Mouse (Mus musculus): ENCODE results near the gene Ubash3b. TPM values are rescaled to one million over a fixed set of nuclear protein-coding genes. Genes with fewer than 3 reads are reported as not detected.

Ubash3b gene
- total RNA-seq, 2 experiments from 2014 or later: 3.4 to 11.4 TPM

GRCm38 (mm10) chr9:41143115-41143514, 18.4 kb downstream of the Ubash3b start:
- ATAC-seq (replicated peaks; ENCODE audit: low FRiP score, poor library complexity, severe bottlenecking): no peak

DNA sequence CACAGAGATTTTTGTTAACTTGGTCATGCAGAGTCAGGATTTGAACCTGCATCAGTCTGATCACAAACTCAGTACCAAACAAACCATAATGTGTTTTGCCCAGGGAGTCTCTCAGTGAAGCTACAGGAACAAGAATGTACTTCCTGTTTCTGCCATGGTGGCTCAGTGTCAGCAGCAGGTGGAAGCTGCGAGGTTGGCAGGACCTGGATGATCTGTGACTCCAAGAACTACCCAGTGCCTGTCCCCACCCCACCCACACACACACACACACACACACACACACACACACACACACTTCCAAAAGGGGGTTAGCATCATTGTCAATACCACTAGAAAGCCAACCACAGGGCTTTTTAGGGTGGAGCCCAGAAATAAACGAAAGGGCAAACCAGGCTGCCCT, 20.5 kb downstream of the Ubash3b start:
- no peak for ATAC-seq (replicated peaks; ENCODE audit: low FRiP score, poor library complexity, severe bottlenecking)

GRCm38 (mm10) chr9:41138987-41139808, 22.3 kb downstream of the Ubash3b start:
- ATAC-seq (replicated peaks; ENCODE audit: low FRiP score, poor library complexity, severe bottlenecking): no peak

DNA sequence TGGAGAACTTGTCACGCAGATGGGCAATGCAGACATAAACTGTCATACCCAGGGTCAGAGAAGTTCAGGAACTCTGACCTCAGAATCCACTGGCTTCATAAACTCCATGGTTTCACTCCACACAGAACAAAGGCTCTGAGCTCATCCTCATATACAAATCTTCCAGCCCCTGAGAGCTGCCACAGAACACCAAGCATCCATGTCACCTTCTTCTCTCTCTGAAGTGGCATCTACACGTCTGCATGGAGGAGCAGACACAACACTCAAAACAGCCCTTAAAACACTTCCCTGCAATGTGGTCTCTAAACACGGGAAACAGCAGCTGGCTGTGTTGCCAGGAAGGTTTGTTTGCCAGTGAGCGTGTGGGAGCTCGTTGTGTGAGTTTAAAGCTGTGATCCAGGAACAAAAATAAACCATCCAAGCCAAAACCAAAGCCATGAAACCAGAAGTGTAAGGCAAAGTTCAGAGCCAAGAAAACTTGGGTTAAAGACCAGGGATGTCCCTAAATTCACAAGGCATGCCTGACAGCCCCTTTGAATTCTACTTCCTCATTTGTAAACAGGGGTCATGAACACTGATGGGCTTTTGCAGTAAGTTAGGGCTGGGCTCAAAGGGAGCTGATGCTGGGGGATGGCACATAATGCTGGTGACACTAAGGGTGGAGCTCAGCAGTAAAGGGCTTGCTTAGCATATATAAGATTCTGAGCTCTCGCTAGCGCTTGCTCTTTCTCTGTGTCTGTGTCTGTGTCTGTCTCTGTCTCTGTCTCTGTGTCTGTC, 24.6 kb downstream of the Ubash3b start:
- no peak for ATAC-seq (replicated peaks; ENCODE audit: low FRiP score, poor library complexity, severe bottlenecking)

DNA sequence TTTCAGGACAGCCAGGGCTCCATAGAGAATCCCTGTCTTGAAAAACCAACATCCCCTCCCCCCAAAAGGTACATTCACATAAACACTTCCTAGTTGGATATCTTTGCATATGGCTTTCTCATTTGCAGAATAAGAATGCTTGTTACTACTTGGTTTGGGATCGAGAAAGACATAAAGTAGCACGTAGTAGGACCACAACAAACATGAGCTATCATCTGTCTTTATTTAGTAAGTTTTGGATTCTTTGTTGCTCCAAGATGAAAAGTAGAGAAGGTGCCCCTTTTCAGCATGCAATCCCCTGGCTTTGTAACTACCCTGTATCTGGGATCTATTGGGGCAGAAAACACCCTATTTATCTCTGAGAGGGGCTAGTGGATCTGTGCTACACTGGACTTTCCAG, 25.2 kb downstream of the Ubash3b start:
- ATAC-seq (replicated peaks; ENCODE audit: low FRiP score, poor library complexity, severe bottlenecking): no peak

GRCm38 (mm10) chr9:41134907-41135306, 26.6 kb downstream of the Ubash3b start:
- no peak for ATAC-seq (replicated peaks; ENCODE audit: low FRiP score, poor library complexity, severe bottlenecking)

GRCm38 (mm10) chr9:41130563-41130962, 30.9 kb downstream of the Ubash3b start:
- ATAC-seq (replicated peaks; ENCODE audit: low FRiP score, poor library complexity, severe bottlenecking): no peak

DNA sequence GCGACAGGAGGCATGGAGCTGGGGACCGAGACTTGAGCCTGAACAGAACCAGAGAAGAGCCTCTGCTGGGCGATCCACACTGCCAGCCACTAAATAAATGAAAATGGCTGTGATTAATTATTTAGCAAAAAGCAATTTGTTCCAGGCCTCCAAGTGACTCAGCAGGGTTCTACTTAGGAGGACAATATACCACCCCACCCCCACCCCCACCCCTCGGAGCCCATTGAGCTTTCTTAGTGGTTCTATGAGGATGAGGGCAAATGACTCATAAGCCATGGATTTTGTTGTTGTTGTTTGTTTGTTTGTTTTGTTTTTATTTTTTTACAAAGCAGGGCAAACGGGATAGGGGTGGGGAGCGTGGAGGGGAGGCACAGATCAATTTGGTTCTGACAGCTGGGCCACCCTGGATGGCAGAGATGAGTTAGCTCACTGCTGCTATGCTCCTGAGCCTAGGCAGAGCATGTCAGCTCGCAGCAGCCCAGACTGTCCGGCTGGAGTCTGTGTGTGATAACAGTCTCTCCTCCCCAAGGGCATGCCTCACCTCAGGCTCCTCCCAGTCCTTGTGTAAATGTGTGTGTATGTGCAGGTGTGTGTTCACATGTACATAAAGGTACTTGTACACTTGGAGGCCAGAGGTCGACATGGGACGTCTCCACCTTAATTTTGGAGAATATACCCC, 31.6 kb downstream of the Ubash3b start:
- ATAC-seq (replicated peaks; ENCODE audit: low FRiP score, poor library complexity, severe bottlenecking): no peak

GRCm38 (mm10) chr9:41129273-41129672, 32.2 kb downstream of the Ubash3b start:
- ATAC-seq (replicated peaks; ENCODE audit: low FRiP score, poor library complexity, severe bottlenecking): no peak

DNA sequence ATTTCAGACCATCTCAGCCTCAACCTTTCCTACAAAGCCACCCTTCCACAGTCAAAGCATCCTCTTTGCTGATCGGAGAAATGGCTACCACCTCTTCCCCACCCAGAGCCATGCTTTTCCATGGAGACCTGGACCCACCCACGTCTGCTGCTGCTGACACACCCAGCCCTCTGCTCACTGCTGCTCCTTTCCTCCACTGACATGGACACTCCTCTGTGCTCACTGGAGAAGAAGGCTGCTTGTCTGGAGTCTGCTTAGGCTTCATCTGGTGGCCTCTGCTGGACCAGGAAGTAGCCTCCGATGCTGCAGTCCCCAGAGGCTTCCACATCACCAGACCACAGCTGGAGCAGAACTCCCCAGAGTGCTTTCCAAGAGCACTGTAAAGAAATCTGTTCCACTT, 34.8 kb downstream of the Ubash3b start:
- no peak for ATAC-seq (replicated peaks; ENCODE audit: low FRiP score, poor library complexity, severe bottlenecking)

DNA sequence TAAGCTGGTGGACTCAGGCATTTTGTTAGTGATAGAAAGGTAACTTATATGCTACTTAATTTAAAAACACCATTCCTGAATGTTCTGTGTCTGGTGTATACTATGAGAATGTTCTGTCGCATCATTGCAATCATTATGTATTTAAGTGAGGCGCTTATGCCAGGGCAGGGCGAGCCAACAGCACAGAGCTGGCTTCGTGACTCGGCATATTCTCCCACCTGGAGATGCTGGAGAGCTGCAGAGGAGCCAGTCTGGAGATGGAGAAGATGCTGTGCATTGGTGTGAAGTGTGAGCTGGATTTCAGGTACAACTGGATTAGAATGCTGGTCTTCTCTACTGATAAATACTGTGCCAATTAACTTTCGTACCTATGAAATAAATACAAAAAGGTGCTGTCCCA, 37.2 kb downstream of the Ubash3b start:
- no peak for ATAC-seq (replicated peaks; ENCODE audit: low FRiP score, poor library complexity, severe bottlenecking)

DNA sequence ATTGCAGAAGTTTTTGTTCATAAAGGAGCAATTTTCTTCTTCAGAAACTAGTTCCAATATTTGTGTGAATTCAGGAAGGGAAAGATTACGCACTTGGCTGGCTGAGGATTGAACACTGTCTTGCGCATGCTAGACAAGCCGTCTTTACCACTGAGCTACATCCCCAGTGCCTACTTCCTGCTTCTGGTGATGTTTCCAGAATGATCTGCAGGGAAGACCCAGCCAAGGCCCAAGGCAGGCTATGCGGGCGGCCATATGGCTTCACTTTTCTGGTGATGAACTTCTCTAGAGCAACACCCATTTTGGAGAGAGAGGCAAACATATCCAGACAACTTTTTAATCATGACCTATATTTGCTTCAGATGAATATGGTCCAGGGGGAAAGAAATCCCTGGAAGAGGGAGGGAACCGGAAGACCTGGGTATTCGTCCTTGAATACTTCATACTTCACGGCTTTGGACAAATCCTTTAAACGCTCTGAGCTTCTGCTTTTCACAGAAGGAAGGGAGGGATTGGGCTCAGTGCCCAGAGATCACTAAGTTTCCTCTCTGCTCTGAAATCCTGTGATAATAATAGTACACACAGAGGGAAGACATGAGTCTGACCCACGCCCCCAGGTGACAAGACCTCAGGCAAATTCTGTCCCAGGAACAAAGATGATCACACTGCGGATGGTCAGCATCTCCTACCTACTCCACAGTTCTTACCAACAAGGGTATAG, 38.9 kb downstream of the Ubash3b start:
- ATAC-seq (replicated peaks; ENCODE audit: low FRiP score, poor library complexity, severe bottlenecking): no peak

GRCm38 (mm10) chr9:41121701-41122354, 39.7 kb downstream of the Ubash3b start:
- ATAC-seq (replicated peaks; ENCODE audit: low FRiP score, poor library complexity, severe bottlenecking): no peak

DNA sequence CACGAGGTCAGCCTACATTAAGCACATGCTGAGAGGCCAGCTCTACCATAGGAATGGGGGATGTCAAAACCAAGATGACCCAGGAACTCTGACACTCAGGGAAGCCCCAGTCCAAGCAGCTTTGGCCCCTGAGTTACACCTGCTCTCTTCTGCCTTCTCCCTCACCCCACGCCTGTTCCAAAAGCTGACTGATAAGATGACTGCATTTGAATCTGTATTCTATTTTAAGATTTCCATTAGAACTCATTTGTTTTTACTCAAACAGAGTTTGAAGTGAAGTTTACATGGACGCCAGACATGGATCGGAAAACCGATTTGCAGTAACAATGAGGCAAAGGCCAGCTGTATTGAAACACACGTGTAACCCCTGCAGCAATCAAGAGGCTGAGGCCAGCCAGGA, 41.5 kb downstream of the Ubash3b start:
- no peak for ATAC-seq (replicated peaks; ENCODE audit: low FRiP score, poor library complexity, severe bottlenecking)

GRCm38 (mm10) chr9:41118065-41118464, 43.4 kb downstream of the Ubash3b start:
- peak; percentile 54; the same call in 1 of the 2 replicates for ATAC-seq (replicated peaks; ENCODE audit: low FRiP score, poor library complexity, severe bottlenecking)

DNA sequence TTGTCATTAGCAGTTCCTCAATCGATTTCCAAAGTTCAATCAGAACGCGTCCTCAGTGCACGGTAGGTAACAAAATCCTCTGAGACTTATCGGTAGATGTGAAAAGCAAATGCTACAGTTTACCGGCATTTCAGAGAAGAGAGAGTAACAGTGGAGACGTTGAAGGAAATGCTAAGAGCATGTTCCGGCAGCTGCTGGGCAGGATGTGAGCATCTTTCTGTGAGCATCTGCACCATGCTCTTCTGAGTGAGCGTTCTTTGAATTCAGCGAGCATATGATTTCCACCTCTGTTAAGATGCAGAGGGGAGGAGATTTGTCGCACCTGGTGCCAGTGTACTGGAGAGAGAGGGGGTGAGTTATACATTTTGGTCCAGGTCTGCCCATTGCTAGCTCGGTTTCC, 45.4 kb downstream of the Ubash3b start:
- no peak for ATAC-seq (replicated peaks; ENCODE audit: low FRiP score, poor library complexity, severe bottlenecking)

- ATAC-seq (replicated peaks; ENCODE audit: low FRiP score, poor library complexity, severe bottlenecking): no peak
Observed at GRCm38 (mm10) chr9:41114367-41114766, 47.1 kb downstream of the Ubash3b start.

GRCm38 (mm10) chr9:41109749-41110148, 51.7 kb downstream of the Ubash3b start:
- ATAC-seq (replicated peaks; ENCODE audit: low FRiP score, poor library complexity, severe bottlenecking): no peak

All from erythroid progenitor cell, adult 5-6 weeks (primary cell).